ENCODE assay signal across 8 mouse cellular contexts in genomic region chr9:61315371-61316298, GRCm38 (mm10). TPM values are rescaled to one million over a fixed set of nuclear protein-coding genes. Genes with fewer than 3 reads are reported as not detected.
DNase-seq lines count a peak whose midpoint lies in the region.

No protein-coding gene starts in this region.

- DNase-seq in MN1 (ENCODE audit: low spot score): peak; percentile 58
- peak; percentile 71 for DNase-seq in cerebellum, adult 9-11 months
- peak; percentile 71 for DNase-seq in heart, adult 8-10 months (ENCODE audit: low spot score)
- DNase-seq in kidney, adult 8-10 months: peak; percentile 63 to 65
- peak; percentile 78 for DNase-seq in lung, postnatal 36 days
- DNase-seq in B cell, adult 2 months: no peak
- no peak for DNase-seq in left cerebral cortex, adult 18-20 months (ENCODE audit: low spot score in 2 of 2)
- DNase-seq in frontal cortex, postnatal 36 days (ENCODE audit: low spot score in 2 of 2): no peak

RNA-seq across cellular contexts. Expression of gene Tle3, which starts 56.5 kb away (rescaled TPM):
- total RNA-seq in heart, adult 8-10 months (2022): 10 to 100 TPM in 3 of 4 experiments, 1 to 10 TPM in 1; 9.7 to 16.2 (median 14.0) TPM
- 10 to 100 TPM; 54.3 to 58.3 TPM for total RNA-seq in left cerebral cortex, adult 18-20 months (2021)

Comparison
In these comparisons a context has a peak if more than half of its experiments do, and no peak if none do; other contexts are left out.
1. DNase-seq: peak in MN1 (single experiment), cerebellum, adult 9-11 months (single experiment), heart, adult 8-10 months (single experiment), kidney, adult 8-10 months (2 of 2) and lung, postnatal 36 days (single experiment); none in B cell, adult 2 months (0 of 2), left cerebral cortex, adult 18-20 months (0 of 2) and frontal cortex, postnatal 36 days (0 of 2).